Mouse (Mus musculus): Measurements from ENCODE around the gene Ssh2. TPM values are rescaled to one million over a fixed set of nuclear protein-coding genes. Genes with fewer than 3 reads are reported as not detected.

Gene Ssh2
- polyA plus RNA-seq, 1 experiment: 30.2 TPM

DNA sequence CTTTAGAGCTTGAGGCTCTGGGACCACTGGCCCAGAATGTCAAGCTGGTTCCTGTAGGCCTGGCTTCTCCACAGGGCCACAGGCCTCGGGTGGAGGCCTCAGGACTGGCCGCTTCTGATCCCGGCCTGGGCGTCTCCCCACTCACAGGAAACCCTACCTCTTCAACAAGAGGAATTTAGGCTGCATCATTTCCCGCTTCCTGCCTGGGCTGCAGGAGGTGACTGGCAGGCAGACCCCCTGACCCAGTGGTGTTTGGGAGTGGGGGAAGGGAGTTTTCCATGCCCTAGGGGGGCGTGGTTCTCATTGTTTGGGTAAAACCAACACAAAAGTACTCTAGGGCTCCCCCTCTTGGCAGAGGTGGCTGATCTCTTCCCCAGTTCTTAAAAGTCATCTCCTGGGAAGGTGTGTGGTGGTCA lies 281.3 kb downstream of the Ssh2 start:
- no peak for TF ChIP-seq GATA1 (IDR thresholded peaks at IDR 0.05; ENCODE audit: low read length)

DNA sequence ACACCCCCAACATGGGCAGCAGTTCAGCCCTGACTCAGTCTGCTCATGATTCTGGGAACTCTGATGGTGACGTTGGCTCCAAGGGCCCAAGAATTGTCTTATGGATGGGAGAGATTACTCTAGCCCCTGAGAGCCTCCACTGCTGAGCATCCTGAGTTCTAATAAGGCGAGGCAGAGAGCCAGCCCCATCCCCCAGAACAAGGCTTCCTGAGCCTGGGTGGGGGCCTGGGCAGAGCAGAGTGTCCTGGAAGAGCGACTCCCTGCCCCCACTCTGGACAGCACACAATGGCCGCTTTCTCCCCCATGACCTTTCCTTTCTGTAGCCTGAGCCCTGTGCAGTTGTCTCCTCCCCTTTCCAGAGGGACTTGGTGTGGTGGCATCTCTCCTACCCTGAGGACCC lies 281.8 kb downstream of the Ssh2 start:
- TF ChIP-seq GATA1 (IDR thresholded peaks at IDR 0.05; ENCODE audit: low read length): no peak

DNA sequence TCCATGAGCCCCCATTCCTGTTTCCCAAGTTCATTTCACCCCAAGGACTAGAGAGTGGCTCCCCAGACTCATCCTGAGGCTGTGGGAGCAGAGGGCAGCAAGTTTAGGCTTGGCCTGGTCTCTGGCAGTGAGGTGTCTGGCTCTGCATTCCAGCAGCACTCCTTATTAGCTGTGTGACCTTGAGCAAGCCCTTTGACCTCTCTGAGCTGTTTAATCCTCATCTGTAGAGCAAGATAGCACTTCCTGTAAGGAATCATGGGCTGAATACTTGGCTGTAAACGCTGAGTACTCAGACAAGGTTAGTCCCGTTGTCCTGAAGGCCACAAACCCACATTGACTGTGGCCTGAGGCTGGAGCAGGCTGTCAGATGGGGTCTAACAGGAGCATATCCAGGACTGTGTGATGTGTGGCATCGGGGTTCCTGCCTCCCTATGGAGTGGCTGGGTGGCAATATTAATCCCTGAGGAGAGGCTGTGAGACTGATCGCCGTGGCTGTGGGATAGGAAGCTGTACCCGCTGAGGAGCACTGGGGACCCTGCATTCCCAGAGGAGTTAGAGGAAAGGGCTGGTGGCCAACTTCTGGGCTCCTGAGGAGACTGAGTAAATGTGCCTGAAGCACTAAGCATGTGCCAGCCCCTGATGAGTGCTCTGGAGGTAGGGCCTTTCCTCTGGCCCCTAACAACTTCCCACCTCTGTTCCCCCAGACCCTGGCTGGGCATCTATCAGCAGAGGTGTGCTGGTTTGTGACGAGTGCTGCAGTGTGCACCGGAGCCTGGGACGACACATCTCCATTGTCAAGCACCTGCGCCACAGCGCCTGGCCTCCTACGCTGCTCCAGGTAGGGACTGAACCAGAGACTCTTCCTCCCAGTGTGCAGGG lies 282.4 kb downstream of the Ssh2 start:
- TF ChIP-seq GATA1 (IDR thresholded peaks at IDR 0.05; ENCODE audit: low read length): no peak

DNA sequence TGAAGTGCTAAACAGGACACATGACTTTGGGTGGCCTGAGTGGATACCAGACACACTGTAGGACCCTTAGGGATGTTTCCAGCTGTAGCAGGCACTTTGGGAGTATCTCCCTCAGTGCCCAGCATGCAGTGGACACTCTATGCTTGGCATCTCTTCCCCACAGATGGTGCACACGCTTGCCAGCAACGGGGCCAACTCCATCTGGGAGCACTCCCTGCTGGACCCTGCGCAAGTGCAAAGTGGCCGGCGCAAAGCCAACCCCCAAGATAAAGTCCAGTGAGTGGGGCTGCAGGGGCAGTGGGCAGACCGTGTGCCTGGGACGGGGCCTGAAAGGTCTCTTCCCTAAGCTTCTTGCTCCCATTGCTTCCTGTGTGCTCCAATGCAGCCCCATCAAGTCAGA lies 283.3 kb downstream of the Ssh2 start:
- TF ChIP-seq GATA1 (IDR thresholded peaks at IDR 0.05; ENCODE audit: low read length): no peak

DNA sequence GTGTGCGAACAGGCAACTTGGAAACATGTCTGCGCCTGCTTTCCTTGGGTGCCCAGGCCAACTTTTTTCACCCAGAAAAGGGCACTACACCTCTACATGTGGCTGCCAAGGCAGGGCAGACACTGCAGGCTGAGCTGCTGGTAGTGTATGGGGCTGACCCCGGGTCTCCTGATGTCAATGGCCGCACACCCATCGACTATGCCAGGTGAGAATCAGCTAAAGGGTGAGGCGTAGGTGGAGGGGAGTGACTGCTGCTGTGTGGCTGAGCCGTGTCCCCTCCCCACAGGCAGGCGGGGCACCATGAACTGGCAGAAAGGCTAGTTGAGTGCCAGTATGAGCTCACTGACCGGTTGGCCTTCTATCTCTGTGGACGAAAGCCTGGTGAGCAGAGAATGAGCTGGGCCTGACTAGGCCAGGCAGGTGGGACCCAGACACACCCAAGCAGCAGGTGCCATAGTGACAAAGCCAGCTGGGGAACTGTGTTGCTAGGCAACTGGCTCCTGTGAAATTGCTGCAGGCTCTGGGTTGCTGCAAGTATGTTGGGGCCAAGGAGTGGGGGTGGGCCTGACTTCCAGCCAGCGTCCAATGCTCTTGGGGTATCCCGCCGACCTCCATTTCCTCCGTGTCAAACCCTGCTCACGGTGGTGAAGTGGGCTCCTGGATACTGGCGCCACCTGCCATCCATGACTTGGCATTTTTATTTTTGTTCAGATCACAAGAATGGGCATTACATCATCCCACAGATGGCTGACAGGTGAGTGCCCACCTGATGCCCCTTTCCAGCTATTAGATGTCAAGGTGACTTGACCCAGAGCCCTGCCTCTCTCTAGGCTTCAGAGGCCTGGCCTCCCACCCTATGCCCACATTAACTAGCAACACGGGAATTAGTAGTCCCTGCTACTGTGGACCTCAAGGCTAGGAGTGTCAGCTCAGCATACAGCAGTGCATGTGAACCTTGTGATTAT lies 284.6 kb downstream of the Ssh2 start:
- TF ChIP-seq GATA1 (IDR thresholded peaks at IDR 0.05; ENCODE audit: low read length): no peak

DNA sequence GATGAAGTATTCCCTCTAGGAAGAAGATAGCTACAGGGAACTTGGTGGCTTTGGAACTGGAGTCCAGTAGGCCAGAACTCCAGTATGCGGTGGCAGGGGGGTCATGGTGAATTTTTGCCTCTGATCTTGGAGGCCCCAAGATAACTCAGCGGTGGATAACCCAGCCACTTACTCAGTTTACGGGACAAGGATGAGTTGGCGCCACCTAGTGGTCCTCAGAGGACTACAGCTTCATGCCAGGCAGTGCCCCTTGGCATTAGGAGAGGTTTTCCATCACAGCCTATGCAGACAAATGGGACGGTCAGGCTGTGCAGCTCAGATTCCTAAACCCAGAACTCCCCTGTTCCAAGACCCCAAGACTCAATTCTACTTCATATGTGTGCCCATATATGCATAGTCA lies 285.3 kb downstream of the Ssh2 start:
- no peak for TF ChIP-seq GATA1 (IDR thresholded peaks at IDR 0.05; ENCODE audit: low read length)

DNA sequence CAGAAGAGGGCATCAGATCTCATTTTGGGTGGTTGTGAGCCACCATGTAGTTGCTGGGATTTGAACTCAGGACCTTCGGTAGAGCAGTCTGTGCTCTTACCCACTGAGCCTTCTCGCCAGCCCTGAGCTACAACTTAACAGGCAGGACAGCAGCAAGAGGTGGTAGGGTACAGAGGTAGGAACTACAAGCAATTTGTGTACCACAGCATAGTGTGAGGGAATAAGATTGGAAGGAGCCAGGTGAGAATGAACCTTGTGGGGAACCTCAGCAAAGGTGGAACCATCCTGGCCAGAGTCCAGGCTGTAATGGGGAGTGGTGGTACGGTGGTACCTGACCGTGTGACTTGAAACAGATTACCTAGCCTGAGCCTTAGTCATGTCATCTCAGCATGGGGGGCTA lies 285.9 kb downstream of the Ssh2 start:
- TF ChIP-seq GATA1 (IDR thresholded peaks at IDR 0.05; ENCODE audit: low read length): no peak

DNA sequence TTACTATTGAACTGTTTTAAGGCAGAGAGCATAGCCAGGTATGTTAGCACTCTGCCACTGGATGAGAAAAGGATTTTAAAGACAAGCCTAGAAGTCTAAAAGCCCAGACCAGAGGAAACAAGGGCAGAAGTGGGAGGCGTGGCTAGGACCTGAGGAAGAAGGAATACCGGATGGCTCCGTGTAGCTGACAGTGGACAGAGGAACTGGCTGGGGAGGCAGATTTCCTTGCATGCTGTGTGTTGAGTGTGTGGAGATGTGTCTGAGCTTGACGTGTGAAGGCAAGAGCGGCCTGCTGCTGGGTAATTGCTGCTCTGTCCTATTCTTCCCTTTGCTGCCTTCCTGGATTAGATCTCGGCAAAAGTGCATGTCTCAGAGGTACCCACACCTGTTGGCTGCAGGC lies 286.4 kb downstream of the Ssh2 start:
- no peak for TF ChIP-seq GATA1 (IDR thresholded peaks at IDR 0.05; ENCODE audit: low read length)

DNA sequence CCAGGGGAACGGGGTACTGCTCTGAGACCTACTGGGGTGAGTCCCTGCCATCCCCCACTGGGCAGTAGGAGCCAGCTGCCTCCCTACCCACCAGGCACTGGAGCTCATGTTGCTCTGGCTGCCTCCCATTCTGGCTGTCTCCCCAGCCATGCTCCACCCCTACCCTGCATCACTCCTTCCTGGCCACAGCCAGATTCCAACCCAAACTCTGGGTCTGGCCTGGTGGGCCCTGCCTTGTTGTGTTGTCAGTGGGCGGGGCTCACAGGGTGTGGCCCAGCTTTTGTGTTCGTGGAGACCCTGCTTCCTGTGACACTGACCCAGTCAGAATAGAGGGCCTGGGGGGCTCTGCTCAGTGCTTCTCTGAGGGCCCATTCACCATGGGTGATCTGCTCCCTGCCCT lies 287.4 kb downstream of the Ssh2 start:
- no peak for TF ChIP-seq GATA1 (IDR thresholded peaks at IDR 0.05; ENCODE audit: low read length)

DNA sequence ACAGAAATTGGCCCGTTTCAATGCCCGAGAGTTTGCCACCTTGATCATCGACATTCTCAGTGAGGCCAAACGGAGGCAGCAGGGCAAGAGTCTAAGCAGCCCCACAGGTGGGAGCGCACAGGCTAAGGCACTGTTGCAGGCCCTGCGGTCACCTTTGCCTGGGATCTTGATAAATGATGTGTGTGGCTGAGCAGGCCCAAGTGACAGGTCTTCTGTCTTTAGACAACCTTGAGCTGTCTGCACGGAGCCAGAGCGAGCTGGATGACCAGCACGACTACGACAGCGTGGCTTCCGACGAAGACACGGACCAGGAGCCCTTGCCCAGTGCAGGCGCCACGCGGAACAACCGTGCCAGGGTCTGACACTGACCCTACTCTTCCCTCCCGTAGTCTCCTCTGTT lies 288.3 kb downstream of the Ssh2 start:
- no peak for TF ChIP-seq GATA1 (IDR thresholded peaks at IDR 0.05; ENCODE audit: low read length)

DNA sequence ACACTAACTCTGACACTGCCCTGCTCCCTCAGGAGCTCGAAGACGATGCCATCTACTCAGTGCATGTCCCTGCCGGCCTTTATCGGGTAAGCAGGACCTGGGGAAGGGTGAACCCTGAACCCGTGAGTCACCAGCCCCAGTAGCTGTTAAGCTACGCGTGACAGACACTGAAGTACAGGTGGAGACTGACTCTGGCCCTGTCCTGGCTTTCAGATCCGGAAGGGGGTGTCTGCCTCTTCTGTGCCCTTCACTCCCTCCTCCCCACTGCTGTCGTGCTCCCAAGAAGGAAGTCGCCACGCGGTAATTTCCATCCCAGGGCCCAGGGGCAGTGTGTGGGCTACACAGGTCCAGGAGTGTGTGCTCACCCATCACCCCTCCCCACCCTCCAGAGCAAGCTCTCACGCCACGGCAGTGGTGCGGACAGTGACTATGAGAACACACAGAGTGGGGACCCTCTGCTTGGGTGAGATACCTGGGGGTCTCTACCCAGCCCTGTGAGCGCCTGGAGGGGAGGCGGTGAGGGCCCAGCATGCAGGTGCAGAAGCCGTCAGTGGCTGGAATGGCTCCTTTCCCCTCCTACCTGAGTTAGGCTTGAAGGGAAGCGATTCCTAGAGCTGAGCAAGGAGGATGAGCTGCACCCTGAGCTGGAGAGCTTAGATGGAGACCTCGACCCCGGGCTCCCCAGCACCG lies 289.3 kb downstream of the Ssh2 start:
- TF ChIP-seq GATA1 (IDR thresholded peaks at IDR 0.05; ENCODE audit: low read length): no peak

DNA sequence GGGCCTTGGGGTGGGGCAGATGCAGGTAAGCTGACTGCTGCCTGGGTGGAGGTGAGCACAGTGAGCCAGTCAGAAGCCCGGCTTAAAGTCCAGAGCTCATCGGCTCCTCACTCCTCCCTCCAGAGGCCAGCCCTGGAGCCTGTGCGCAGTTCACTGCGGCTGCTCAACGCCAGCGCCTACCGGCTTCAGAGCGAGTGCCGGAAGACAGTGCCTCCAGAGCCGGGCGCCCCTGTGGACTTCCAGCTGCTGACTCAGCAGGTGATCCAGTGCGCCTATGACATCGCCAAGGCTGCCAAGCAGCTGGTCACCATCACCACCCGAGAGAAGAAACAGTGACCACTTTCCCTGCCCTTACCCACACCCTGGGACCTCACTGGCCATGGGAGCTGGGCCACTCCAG lies 290.2 kb downstream of the Ssh2 start:
- TF ChIP-seq GATA1 (IDR thresholded peaks at IDR 0.05; ENCODE audit: low read length): no peak

DNA sequence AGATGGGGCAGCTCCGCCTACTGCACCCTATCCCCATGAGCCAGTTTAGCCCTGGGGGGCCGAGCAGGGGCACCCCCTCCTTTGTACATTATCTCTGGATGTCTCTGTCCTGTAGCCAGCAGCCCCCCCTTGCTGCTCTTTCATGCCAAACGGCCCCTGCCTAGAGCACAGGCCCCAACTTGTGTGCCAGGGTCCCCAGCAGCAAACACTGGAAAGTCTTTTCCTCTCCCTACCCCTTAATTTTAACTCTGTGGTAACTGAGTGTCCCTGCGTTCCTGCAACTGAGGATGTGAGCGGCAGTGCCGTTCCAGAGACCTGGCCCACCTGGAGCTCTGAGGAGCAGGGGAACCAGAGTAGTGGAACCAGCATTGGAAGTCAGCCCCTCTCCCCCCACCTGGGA lies 290.9 kb downstream of the Ssh2 start:
- TF ChIP-seq GATA1 (IDR thresholded peaks at IDR 0.05; ENCODE audit: low read length): no peak

DNA sequence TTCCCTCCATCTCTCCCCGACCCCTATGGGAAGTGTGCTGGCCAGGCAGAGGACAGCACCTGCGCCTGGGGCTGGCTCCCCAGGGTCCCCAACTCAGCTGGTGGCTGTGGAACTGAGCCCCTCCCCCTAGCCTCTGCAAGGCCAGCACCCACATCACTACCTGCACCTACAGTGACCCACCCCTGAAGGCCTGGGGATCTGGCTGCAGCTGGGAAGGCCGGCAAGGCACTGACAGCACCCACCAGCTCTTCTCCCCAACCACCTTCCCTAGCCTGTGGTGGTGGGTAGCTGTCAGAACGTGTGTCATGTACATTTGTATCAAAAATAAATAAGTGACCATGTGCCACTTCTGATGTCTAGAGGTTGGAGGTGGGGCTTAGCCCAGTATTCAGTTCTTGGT lies 291.3 kb downstream of the Ssh2 start:
- no peak for TF ChIP-seq GATA1 (IDR thresholded peaks at IDR 0.05; ENCODE audit: low read length)

DNA sequence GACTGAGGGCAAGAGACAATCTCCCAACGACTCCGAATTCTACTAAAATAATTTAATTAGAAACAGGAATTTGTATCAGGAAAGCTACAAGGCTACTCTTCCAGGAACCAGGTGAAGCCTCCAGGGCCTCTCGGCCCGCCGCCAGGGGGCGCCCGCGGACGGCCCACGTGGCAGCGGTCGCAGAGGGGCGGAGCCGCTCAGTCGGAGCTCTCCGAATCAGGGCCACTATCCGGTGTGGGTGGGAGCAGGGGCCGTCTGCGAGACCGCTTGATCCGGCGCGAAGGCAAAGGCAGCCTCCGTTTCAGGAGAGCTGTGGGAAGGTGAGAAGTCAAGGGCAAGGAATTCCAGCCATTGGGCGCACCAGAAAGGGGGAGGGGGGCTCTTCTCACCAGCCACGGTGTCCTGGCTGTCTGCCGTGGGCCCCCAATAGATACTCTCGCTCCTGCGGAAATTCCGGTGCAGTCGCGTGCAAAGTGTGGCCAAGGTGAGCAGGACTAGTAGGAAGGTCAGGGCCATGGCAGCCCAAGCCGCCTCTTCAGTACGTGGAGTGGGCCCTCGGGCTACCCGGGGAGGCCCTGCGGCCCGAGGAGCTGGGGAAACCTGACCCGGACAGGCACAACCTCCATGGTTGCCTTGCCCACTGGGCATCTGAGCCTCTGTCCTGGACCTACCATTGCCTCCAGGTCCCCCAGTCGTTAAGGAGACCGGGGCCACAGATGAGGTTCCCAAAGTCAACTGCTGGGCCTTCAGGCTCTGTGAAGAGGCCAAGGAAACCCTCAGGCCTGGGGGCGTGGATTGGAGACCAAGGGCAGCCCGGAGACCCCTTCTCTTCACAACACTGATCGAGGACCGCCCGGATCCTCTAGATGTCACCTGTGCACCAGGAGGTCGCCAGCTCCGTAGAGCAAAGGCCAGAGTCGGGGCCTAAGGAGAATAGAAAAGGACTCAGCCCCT lies 292.3 kb downstream of the Ssh2 start:
- no peak for TF ChIP-seq GATA1 (IDR thresholded peaks at IDR 0.05; ENCODE audit: low read length)

Other genes with a start within 250 kb of the Ssh2 start
- gene Slc6a4, start 217.7 kb upstream of the Ssh2 start, polyA plus RNA-seq (2012): not detected in 2 replicates
- gene Nsrp1, start 137.9 kb upstream of the Ssh2 start, polyA plus RNA-seq (2012): 2.8 and 3.5 TPM in 2 replicates
- 0.03 and 0.10 TPM in 2 replicates for gene Efcab5, start 27.3 kb upstream of the Ssh2 start, polyA plus RNA-seq (2012)
- gene Coro6, start 246.1 kb downstream of the Ssh2 start, polyA plus RNA-seq (2012): 0.02 TPM in 1 of 2 replicates, not detected in the other